Mouse (Mus musculus): Measurements from ENCODE around the gene Tmcc3.

Tmcc3 gene

DNA sequence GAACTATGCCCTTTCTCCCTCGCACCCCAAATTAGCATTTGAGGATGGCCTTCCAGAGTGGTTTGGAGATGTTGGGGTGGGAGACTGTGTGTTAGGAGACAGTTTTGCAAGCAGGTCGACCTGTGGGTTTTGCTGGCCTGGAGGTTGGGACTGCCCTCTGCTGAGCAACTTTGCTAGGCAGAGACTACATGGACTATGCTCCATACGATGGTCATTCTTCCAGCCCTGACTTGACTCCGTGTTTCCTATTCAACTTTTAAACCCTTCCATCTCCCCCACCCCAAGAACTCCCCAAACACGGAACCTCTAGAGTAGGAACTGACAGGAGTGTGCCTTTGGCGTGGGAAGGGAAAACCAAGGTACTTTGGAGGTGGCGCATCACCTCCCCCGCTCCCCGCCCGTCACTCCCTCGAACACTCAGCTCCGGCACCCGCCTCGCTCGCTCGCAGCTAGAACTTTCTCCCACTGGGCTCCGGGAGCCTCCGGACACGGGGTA is at the start of gene Tmcc3:
TSS of gene Tmcc3 (plus strand) at position 439 of the 496 bp plus-strand sequence.
- DNase-seq, result no peak

- no peak for DNase-seq
Measured at GRCm38 (mm10) chr10:94262646-94263045, 49.1 kb upstream of the Tmcc3 start.

DNA sequence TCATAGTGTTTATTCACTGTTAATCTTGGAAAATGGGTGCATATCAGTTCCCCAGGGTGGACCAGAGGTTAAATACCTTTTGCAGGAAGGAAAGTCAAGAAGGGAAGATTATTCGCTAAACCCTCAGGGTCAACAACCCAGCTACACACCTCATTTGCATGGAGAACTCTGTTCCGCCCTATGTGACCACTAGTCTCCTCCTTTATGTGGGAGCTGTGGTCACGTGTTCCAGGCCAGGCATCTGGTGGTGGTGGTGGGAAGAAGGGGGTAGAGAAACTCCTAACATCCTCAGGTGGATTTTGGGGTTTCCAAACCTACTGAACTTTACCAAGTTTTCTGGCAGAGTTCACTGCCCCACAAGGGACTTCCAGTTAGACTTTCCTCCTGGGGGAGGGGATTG is 48.5 kb upstream of the Tmcc3 start:
- DNase-seq, result no peak

DNA sequence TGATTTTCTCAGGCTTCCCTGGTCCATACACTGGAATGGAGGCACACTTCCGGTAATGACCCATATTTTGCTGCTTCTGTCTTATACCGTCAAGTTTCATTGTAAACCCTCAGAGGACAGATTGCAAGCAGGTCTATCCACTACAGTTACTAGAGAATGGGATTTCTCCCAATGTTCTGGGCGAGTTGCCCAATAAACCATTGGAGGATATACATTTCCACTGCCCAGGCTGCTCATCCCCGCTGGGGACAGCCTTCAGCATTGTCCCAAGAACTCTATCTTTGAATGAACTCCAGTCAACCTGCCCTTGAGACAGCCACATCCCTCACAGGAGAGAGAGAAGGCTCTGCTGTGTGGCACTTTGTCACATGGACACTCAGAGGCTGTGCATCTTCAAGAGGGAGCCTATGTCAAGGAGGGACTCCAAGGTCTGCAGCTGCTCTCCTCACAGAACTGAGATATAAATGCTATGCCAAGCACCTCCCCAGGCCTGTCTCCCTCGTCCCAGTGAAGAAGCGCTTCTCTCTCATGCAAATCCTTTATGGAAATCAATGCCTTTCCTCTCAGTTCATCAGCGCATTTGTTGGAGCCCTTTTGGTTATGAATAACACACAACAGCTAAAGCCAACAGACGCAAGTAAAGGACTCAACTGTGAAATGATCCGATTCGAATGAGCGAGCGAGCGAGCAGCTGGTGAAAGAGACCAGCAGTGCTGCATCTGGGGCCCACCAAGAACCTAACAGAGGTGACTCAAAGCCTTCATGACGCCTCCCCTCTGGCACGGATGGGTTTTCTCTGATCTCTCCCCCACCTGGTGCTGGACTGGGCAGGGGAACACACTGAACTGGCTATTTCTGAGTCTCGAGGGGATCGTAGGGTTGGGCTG is 45.9 kb upstream of the Tmcc3 start:
- no peak for DNase-seq

DNA sequence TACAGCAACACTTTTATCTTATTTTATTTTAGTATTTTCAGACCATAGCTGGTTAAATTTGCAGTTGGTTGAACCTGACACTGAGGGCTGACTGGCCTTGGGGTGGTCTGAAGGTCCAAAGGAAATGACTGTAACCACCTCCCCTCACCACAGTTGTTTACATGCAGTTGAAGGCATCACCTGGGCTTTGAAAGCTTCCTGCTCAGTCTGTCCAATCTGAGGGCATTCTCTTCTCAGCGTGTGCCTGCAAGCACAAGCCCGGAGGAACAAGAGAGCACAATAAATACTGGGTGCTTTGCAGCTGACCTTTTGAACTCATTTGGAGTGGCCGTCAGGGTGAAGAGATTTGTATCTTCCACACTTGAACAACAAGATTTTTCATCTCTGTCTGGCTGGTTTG is 36.4 kb upstream of the Tmcc3 start:
- DNase-seq, result no peak

- DNase-seq, result no peak
Measured at GRCm38 (mm10) chr10:94276511-94276910, 35.2 kb upstream of the Tmcc3 start.

- no peak for DNase-seq
Measured at GRCm38 (mm10) chr10:94282179-94282578, 29.6 kb upstream of the Tmcc3 start.

DNA sequence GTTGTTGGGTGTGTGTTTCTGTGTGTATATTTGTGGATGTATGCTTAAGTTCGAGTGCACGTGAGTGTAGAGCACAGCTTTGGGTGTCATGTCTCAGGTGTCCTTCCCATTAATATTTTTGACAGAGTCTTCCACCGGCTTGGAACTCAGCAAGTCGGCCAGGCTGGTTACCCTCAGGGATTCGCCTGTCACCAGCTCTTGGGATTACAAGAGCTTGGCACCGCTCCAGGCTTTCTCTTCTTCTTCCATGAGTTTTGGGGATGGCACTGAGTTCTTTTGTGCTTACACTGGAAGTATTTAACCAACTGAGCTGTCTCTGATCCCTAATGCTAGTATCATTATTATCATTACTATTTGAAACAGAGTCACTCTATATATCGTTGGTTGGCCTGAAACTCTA is 29.0 kb upstream of the Tmcc3 start:
- no peak for DNase-seq

DNA sequence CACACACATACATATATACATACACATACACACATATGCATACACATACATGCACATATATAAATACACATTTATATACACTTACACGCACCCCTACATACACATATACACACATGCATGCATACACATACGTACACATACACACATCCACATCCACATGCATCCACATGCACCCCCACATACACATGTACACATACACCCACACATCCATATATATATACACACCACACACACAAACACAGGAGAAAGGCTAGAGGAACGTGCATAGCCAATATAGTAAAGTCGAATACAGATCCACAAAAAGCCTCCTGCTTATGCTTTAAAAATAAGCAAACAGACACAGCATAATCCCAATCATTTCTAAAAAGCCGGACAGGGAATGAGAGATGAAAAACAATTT is 17.3 kb upstream of the Tmcc3 start:
- no peak for DNase-seq

- no peak for DNase-seq
Measured at GRCm38 (mm10) chr10:94294933-94295750, 16.6 kb upstream of the Tmcc3 start.

- no peak for DNase-seq
Measured at GRCm38 (mm10) chr10:94295923-94296605, 15.7 kb upstream of the Tmcc3 start.

GRCm38 (mm10) chr10:94298471-94298870 is 13.3 kb upstream of the Tmcc3 start, which contains the start of gene Gm4792:
TSS of gene Gm4792 (minus strand) at chr10:94298703.
- DNase-seq, result no peak

- no peak for DNase-seq
Measured at GRCm38 (mm10) chr10:94299301-94299700, 12.4 kb upstream of the Tmcc3 start.

DNA sequence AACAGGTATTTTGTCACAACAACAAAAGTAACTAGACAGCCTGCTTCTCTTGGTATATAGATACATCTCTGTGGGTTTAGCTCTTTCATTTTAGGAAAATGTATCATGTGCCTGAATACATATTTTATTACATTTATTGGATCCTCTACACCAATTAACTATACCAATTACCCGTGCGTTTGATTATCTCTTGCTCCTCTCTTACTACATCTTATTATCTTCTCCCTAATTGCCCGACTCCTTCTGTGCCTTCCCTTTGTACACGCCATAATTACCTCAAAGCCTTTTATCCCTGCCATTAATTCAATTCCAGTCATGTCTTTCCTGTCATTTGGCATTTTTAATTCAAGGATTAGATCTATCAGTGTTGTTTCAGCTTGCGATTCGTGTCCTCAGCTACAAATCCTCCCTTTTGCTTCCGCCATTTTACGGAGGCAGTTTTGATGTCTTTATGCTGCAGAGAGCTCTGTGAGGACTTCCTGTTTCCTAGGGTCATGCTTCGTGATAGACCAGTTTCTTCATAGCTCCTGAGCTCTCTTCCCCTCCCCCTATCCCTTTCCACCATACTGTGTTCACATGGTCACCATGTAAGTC is 7.6 kb upstream of the Tmcc3 start:
- DNase-seq, result no peak

DNA sequence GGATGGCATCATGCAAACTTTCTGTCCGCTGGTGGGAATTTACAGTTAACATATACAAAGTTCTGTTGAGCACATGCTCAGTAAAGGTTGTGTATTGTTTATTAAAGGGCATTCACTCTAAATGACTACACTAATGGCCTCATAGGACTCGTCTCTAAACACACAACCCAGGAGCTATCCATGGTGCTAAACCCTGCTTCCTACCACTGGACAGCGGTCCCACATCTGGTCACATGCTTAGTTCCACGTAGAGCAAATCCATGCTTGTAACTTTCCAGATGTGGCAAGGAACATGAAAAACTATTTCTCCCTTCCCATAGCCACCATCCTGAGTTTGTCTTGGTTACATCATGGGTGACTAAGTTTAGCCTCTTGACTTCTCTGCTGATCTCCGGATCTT is 6.2 kb upstream of the Tmcc3 start:
- DNase-seq, result peak; percentile 25

- DNase-seq, result no peak
Measured at GRCm38 (mm10) chr10:94310499-94311267, 1.1 kb upstream of the Tmcc3 start.

- peak; percentile 45 for DNase-seq
Measured at GRCm38 (mm10) chr10:94312007-94312715, 412 bp downstream of the Tmcc3 start.

DNA sequence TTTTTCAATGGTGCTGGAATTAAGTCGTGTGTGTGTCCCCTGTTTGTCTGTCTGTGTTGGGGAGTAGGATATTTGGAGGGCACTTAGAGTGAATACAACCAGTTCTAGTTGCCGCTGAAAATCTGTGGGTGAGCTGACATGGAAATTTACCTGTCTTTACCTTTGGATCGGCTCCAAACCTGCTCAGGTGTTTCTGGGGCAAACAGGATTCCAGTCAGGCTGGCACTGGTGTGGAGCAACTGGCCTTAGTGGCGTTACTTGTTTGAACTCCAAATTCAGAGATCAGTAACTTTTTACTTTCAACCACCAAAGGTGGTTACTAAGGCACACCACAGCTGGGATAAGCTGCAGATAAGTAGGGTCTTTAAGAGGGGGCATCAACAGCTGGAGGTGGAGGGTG is 1.4 kb downstream of the Tmcc3 start:
- DNase-seq, result no peak

- DNase-seq, result no peak
Measured at GRCm38 (mm10) chr10:94318574-94318973, 6.8 kb downstream of the Tmcc3 start.

DNA sequence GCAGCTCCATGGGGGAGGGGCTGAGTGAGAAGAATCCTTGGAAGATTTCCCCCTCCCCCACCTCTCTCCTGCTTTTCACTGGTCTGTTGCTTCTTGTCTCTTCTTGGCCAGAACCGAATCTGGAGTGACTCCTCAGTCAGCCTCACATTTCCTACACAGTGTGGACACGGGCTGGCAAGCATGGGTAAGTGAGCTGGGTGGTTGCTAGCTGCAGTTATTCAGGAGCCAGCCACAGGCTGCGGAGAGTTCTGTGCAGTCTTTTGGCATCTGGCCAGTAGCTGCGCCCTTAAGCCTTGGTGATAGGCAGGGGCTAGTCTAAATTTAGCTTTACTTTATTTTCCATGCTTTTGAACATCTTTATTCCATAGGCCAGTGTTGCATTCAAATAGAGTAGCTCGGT is 18.2 kb downstream of the Tmcc3 start:
- DNase-seq, result no peak

All from lung, postnatal 36 days (tissue).